Mouse (Mus musculus): ENCODE results near the gene Pip5k1b.

GRCm38 (mm10) chr19:24251869-24252268 lies 303.8 kb downstream of the Pip5k1b start:
- TF ChIP-seq GATA1 (IDR thresholded peaks at IDR 0.05; ENCODE audit: low read length) (no peak), TAL1 (IDR thresholded peaks at IDR 0.05; ENCODE audit: low read length) (no peak)
